In genomic region chr3:101295366-101295867, GRCm38 (mm10) we compare ENCODE assay signal across 8 mouse cellular contexts. TPM values are rescaled to one million over a fixed set of nuclear protein-coding genes. Genes with fewer than 3 reads are reported as not detected.
A peak's percentile ranks its signal among the peaks of the same experiment; 100 is the strongest.
DNase-seq lines count a peak whose midpoint lies in the region; ATAC-seq and TF ChIP-seq lines count a peak whose summit lies in the region.

No protein-coding gene starts in this region.

- H3K27ac ChIP-seq in heart, adult 2 months = peak overlapping the region; percentile 61
- no peak overlapping the region for H3K27ac ChIP-seq in midbrain, postnatal 0 days (ENCODE audit: low read depth, low read length)
- no peak overlapping the region for H3K27ac ChIP-seq in spleen, adult 2 months (ENCODE audit: insufficient read depth, low read length)

- no peaks in the 10 kb centered on the region for H3K9me3 ChIP-seq in midbrain, postnatal 0 days (ENCODE audit: low read length)

- peak; percentile 71 for DNase-seq in cerebellum, adult 11 months
- peak; percentile 79 for DNase-seq in embryo, embryonic 11.5 days (ENCODE audit: low read depth, low spot score)
- DNase-seq in heart, adult 2 months = peak; percentile 87 to 93
- peak; percentile 90 for DNase-seq in kidney, adult 18-20 months
- DNase-seq in left cerebral cortex, postnatal 4 days = peak; percentile 91
- peak; percentile 92 for DNase-seq in midbrain, postnatal 0 days (ENCODE audit: low spot score)
- peak; percentile 73 to 86 for DNase-seq in spleen, adult 2 months (ENCODE audit: low read depth in 1 of 2, low spot score in 2 of 2)

- no peak overlapping the region for H3K9ac ChIP-seq in heart, adult 2 months (ENCODE audit: low read depth, low read length)
- no peak overlapping the region for H3K9ac ChIP-seq in midbrain, postnatal 0 days (replicated peaks; ENCODE audit: low read length, poor library complexity, severe bottlenecking)

- H3K36me3 ChIP-seq in heart, adult 2 months (ENCODE audit: control insufficient read depth, insufficient read depth, low read length) = no peaks in the 10 kb centered on the region
- H3K36me3 ChIP-seq in midbrain, postnatal 0 days (ENCODE audit: insufficient read depth, low read length) = no peaks in the 10 kb centered on the region
- H3K36me3 ChIP-seq in spleen, adult 2 months (ENCODE audit: control insufficient read depth, insufficient read depth, low read length) = no peaks in the 10 kb centered on the region

- no peak overlapping the region for H3K4me3 ChIP-seq in heart, adult 2 months
- H3K4me3 ChIP-seq in midbrain, postnatal 0 days (ENCODE audit: low read depth, low read length) = no peak overlapping the region
- peak overlapping the region; percentile 15; the same call in 1 of the 2 replicates for H3K4me3 ChIP-seq in spleen, adult 2 months (ENCODE audit: extremely low read depth, insufficient read depth, insufficient read length)

- H3K4me2 ChIP-seq in midbrain, postnatal 0 days (ENCODE audit: low read depth, low read length, poor library complexity, severe bottlenecking) = no peak overlapping the region

- TF ChIP-seq EP300 in heart, adult 2 months (IDR thresholded peaks at IDR 0.05; ENCODE audit: insufficient read depth, low read depth, low read length) = peak; percentile 98

- peak; percentile 98 for TF ChIP-seq CTCF in heart, adult 2 months (IDR thresholded peaks at IDR 0.05)
- peak; percentile 97 for TF ChIP-seq CTCF in midbrain, postnatal 0 days (IDR thresholded peaks at IDR 0.05)
- TF ChIP-seq CTCF in spleen, adult 2 months (IDR thresholded peaks at IDR 0.05; ENCODE audit: extremely low read depth, insufficient read depth, insufficient read length, insufficient replicate concordance) = peak; percentile 90; the same call in 1 of the 2 replicates

- H3K79me2 ChIP-seq in heart, adult 2 months (replicated peaks; ENCODE audit: control insufficient read depth, insufficient read depth, low read length) = no peaks in the 10 kb centered on the region

- no peak for TF ChIP-seq POLR2A in heart, adult 2 months (IDR thresholded peaks at IDR 0.05; ENCODE audit: insufficient read depth, low read depth, low read length)
- no peak for TF ChIP-seq POLR2A in spleen, adult 2 months (IDR thresholded peaks at IDR 0.05; ENCODE audit: low read depth, low read length)

- whole genome bisulfite sequencing in heart, adult 2 months = 4% methylated on average over 11 of the region's 11 CpGs
- WGBS in midbrain, postnatal 0 days = 5% methylated on average over 11 of the region's 11 CpGs
- WGBS in spleen, adult 2 months = 6% methylated on average over 11 of the region's 11 CpGs

- no peak for ATAC-seq in cerebellum, adult (ENCODE audit: insufficient number of reproducible peaks, low FRiP score, low TSS enrichment)
- no peak for ATAC-seq in midbrain, postnatal 0 days (ENCODE audit: low FRiP score)

- intact Hi-C loops in heart, adult 2 months (cut with DNase I) = loop anchor here (1.0 to 5.0 kb wide), 3 partner anchors 133 to 378 kb away; no protein-coding TSS in a partner anchor
- intact Hi-C loops in left cerebral cortex, postnatal 4 days (cut with DNase I) = loop anchor here (1.0 to 10.0 kb wide), 2 partner anchors 131 to 321 kb away; no protein-coding TSS in a partner anchor

- peaks cover 8% of the 10 kb centered on the region for H3K4me1 ChIP-seq in heart, adult 2 months (ENCODE audit: control insufficient read depth, insufficient read depth, low read length)
- H3K4me1 ChIP-seq in midbrain, postnatal 0 days (ENCODE audit: insufficient read depth, low read length) = 0 out of 2 replicates have a peak, but pooled peaks cover 6% of the 10 kb centered on the region
- peaks cover 21% of the 10 kb centered on the region for H3K4me1 ChIP-seq in spleen, adult 2 months (ENCODE audit: control insufficient read depth, insufficient read depth, insufficient read length)

- no peaks in the 10 kb centered on the region for H3K27me3 ChIP-seq in heart, adult 2 months (ENCODE audit: control insufficient read depth, insufficient read depth, low read length)
- H3K27me3 ChIP-seq in midbrain, postnatal 0 days (ENCODE audit: insufficient read depth, low read length) = no peaks in the 10 kb centered on the region
- H3K27me3 ChIP-seq in spleen, adult 2 months (ENCODE audit: control insufficient read depth, insufficient read depth, low read length) = no peaks in the 10 kb centered on the region

RNA-seq across cellular contexts. Expression of gene Cd2, which starts 7.7 kb away (rescaled TPM):
- total RNA-seq in heart, adult 2 months (2021) = 1 to 10 TPM in 1 of 2 experiments, under 1 TPM in 1; 0.84 to 1.1 TPM
- 0.76 and 1.7 TPM in 2 replicates for polyA plus RNA-seq in heart, adult 2 months (2012; rRNA removed)
- total RNA-seq in left cerebral cortex, postnatal 4 days (2021) = under 1 TPM in 1 of 2 experiments, not detected in 1; 0.44 TPM
- total RNA-seq in midbrain, postnatal 0 days (2014; rRNA removed) = not detected in 2 replicates
- polyA plus RNA-seq in midbrain, postnatal 0 days (2015; fragmentation: Nextera tagmentation; extraction: Ambion mirVana) = 0.21 and 0.22 TPM in 2 replicates
- 38.2 and 50.2 TPM in 2 replicates for polyA plus RNA-seq in spleen, adult 2 months (2012; rRNA removed)
